Mouse (Mus musculus): ENCODE measurements around the gene Siah3. TPM values are rescaled to one million over a fixed set of nuclear protein-coding genes. Genes with fewer than 3 reads are reported as not detected.
"Not testable (repeated sequence)": the region's sequence is repeated elsewhere in the genome, so short reads cannot be mapped to it uniquely, and the experiment has no call there.

Gene Siah3
- polyA plus RNA-seq, 1 experiment from 2014 or later, result 1.4 TPM

GRCm38 (mm10) chr14:75445948-75446281 lies 9.9 kb upstream of the Siah3 start:
- H3K9ac ChIP-seq (replicated peaks), result peak overlapping the region; percentile 44; the same call in 1 of the 2 replicates
- H3K27me3 ChIP-seq, result no peaks in the 10 kb centered on the region; the same call in 1 of the 2 replicates
- H3K4me2 ChIP-seq (replicated peaks), result peak overlapping the region; percentile 61
- no peak overlapping the region for H3K27ac ChIP-seq (replicated peaks)
- 39% methylated on average over 6 of the region's 6 CpGs for WGBS
- ATAC-seq (ENCODE audit: low FRiP score, low read depth), result peak; percentile 41; the same call in 1 of the 2 replicates
- H3K4me3 ChIP-seq, result peak overlapping the region; percentile 35
- H3K9me3 ChIP-seq, result no peaks in the 10 kb centered on the region
- no peaks in the 10 kb centered on the region for H3K36me3 ChIP-seq
- peaks cover 18% of the 10 kb centered on the region for H3K4me1 ChIP-seq

GRCm38 (mm10) chr14:75446314-75446713 lies 9.5 kb upstream of the Siah3 start:
- H3K27me3 ChIP-seq; H3K4me3 ChIP-seq; H3K36me3 ChIP-seq; ATAC-seq (ENCODE audit: low FRiP score, low read depth); H3K27ac ChIP-seq (replicated peaks); H3K9ac ChIP-seq (replicated peaks); H3K4me2 ChIP-seq (replicated peaks); H3K9me3 ChIP-seq: not testable (repeated sequence)
- H3K4me1 ChIP-seq, result peaks cover 18% of the 10 kb centered on the region

GRCm38 (mm10) chr14:75453906-75454305 lies 1.9 kb upstream of the Siah3 start:
- H3K4me2 ChIP-seq (replicated peaks), result no peak overlapping the region
- peaks cover 5% of the 10 kb centered on the region; the same call in 1 of the 2 replicates for H3K27me3 ChIP-seq
- no peak overlapping the region for H3K9ac ChIP-seq (replicated peaks)
- 77% methylated on average over 4 of the region's 4 CpGs for WGBS
- H3K9me3 ChIP-seq, result no peaks in the 10 kb centered on the region
- H3K4me3 ChIP-seq, result no peak overlapping the region
- ATAC-seq (ENCODE audit: low FRiP score, low read depth), result no peak
- H3K27ac ChIP-seq (replicated peaks), result no peak overlapping the region
- peaks cover 41% of the 10 kb centered on the region for H3K4me1 ChIP-seq
- H3K36me3 ChIP-seq, result no peaks in the 10 kb centered on the region

- H3K27me3 ChIP-seq, result peaks cover 11% of the 10 kb centered on the region; the same call in 1 of the 2 replicates
- no peaks in the 10 kb centered on the region for H3K9me3 ChIP-seq
- H3K27ac ChIP-seq (replicated peaks), result peak overlapping the region; percentile 44; the same call in 1 of the 2 replicates
- H3K4me2 ChIP-seq (replicated peaks), result peak overlapping the region; percentile 87
- peaks cover 49% of the 10 kb centered on the region for H3K4me1 ChIP-seq
- no peak overlapping the region for H3K9ac ChIP-seq (replicated peaks)
- no peaks in the 10 kb centered on the region for H3K36me3 ChIP-seq
- 0 out of 2 replicates have a peak, but pooled peaks have one; percentile 39 for ATAC-seq (ENCODE audit: low FRiP score, low read depth)
- no peak overlapping the region for H3K4me3 ChIP-seq
- 13% methylated on average over 4 of the region's 4 CpGs for WGBS
Measured at GRCm38 (mm10) chr14:75454716-75455115, 1.1 kb upstream of the Siah3 start.

- Histone ChIP-seq H3K27ac (replicated peaks) (peak overlapping the region; percentile 73), H3K4me3 (peak overlapping the region; percentile 50), H3K27me3 (peaks cover 11% of the 10 kb centered on the region; the same call in 1 of the 2 replicates), H3K9ac (replicated peaks) (no peak overlapping the region), H3K36me3 (no peaks in the 10 kb centered on the region), H3K4me2 (replicated peaks) (peak overlapping the region; percentile 87), H3K4me1 (peaks cover 56% of the 10 kb centered on the region), H3K9me3 (no peaks in the 10 kb centered on the region)
- 0 out of 2 replicates have a peak, but pooled peaks have one; percentile 6 for ATAC-seq (ENCODE audit: low FRiP score, low read depth)
- WGBS, result 42% methylated on average over 3 of the region's 3 CpGs
Measured at GRCm38 (mm10) chr14:75455361-75455742, 430 bp upstream of the Siah3 start.

- ATAC-seq (ENCODE audit: low FRiP score, low read depth), result peak; percentile 73
- Histone ChIP-seq H3K27ac (replicated peaks) (peak overlapping the region; percentile 73), H3K4me3 (peak overlapping the region; percentile 50), H3K4me1 (peaks cover 63% of the 10 kb centered on the region), H3K27me3 (peaks cover 11% of the 10 kb centered on the region; the same call in 1 of the 2 replicates), H3K4me2 (replicated peaks) (peak overlapping the region; percentile 87), H3K9me3 (no peaks in the 10 kb centered on the region), H3K9ac (replicated peaks) (peak overlapping the region; percentile 60), H3K36me3 (no peaks in the 10 kb centered on the region)
- WGBS, result 2% methylated on average over 13 of the region's 13 CpGs
Measured at GRCm38 (mm10) chr14:75456489-75457220, 873 bp downstream of the Siah3 start.

GRCm38 (mm10) chr14:75457221-75457600 lies 1.4 kb downstream of the Siah3 start:
- H3K27me3 ChIP-seq, result peaks cover 11% of the 10 kb centered on the region; the same call in 1 of the 2 replicates
- H3K4me1 ChIP-seq, result peaks cover 63% of the 10 kb centered on the region
- peak overlapping the region; percentile 73 for H3K27ac ChIP-seq (replicated peaks)
- no peaks in the 10 kb centered on the region for H3K36me3 ChIP-seq
- H3K4me2 ChIP-seq (replicated peaks), result peak overlapping the region; percentile 87
- H3K9ac ChIP-seq (replicated peaks), result peak overlapping the region; percentile 60
- ATAC-seq (ENCODE audit: low FRiP score, low read depth), result peak; percentile 48
- no peaks in the 10 kb centered on the region for H3K9me3 ChIP-seq
- 18% methylated on average over 8 of the region's 8 CpGs for WGBS
- H3K4me3 ChIP-seq, result peak overlapping the region; percentile 50

GRCm38 (mm10) chr14:75459431-75459830 lies 3.6 kb downstream of the Siah3 start:
- Histone ChIP-seq H3K36me3 (no peaks in the 10 kb centered on the region), H3K27ac (replicated peaks) (no peak overlapping the region), H3K4me1 (peaks cover 56% of the 10 kb centered on the region), H3K4me2 (replicated peaks) (no peak overlapping the region), H3K27me3 (peaks cover 11% of the 10 kb centered on the region; the same call in 1 of the 2 replicates), H3K4me3 (no peak overlapping the region), H3K9me3 (no peaks in the 10 kb centered on the region), H3K9ac (replicated peaks) (no peak overlapping the region)
- WGBS, result 83% methylated on average over 10 of the region's 10 CpGs
- ATAC-seq (ENCODE audit: low FRiP score, low read depth), result no peak

GRCm38 (mm10) chr14:75459991-75460390 lies 4.2 kb downstream of the Siah3 start:
- WGBS, result 40% methylated on average over 3 of the region's 3 CpGs
- Histone ChIP-seq H3K36me3 (no peaks in the 10 kb centered on the region), H3K4me2 (replicated peaks) (no peak overlapping the region), H3K27me3 (peaks cover 11% of the 10 kb centered on the region; the same call in 1 of the 2 replicates), H3K9ac (replicated peaks) (no peak overlapping the region), H3K4me3 (no peak overlapping the region), H3K4me1 (peaks cover 51% of the 10 kb centered on the region), H3K9me3 (no peaks in the 10 kb centered on the region), H3K27ac (replicated peaks) (no peak overlapping the region)
- ATAC-seq (ENCODE audit: low FRiP score, low read depth), result no peak

- H3K9me3 ChIP-seq, result no peaks in the 10 kb centered on the region
- peaks cover 46% of the 10 kb centered on the region for H3K4me1 ChIP-seq
- H3K4me3 ChIP-seq, result no peak overlapping the region
- 51% methylated on average over 3 of the region's 3 CpGs for WGBS
- H3K9ac ChIP-seq (replicated peaks), result no peak overlapping the region
- H3K4me2 ChIP-seq (replicated peaks), result no peak overlapping the region
- H3K36me3 ChIP-seq, result no peaks in the 10 kb centered on the region
- no peak for ATAC-seq (ENCODE audit: low FRiP score, low read depth)
- peaks cover 11% of the 10 kb centered on the region; the same call in 1 of the 2 replicates for H3K27me3 ChIP-seq
- H3K27ac ChIP-seq (replicated peaks), result no peak overlapping the region
Measured at GRCm38 (mm10) chr14:75460436-75460835, 4.7 kb downstream of the Siah3 start.

- Histone ChIP-seq H3K27me3 (0 out of 2 replicates have a peak, but pooled peaks cover 11% of the 10 kb centered on the region), H3K9me3 (no peaks in the 10 kb centered on the region), H3K4me1 (peaks cover 37% of the 10 kb centered on the region), H3K9ac (replicated peaks) (no peak overlapping the region), H3K4me2 (replicated peaks) (no peak overlapping the region), H3K27ac (replicated peaks) (no peak overlapping the region), H3K4me3 (no peak overlapping the region), H3K36me3 (no peaks in the 10 kb centered on the region)
- WGBS, result 87% methylated on average over 4 of the region's 4 CpGs
- ATAC-seq (ENCODE audit: low FRiP score, low read depth), result no peak
Measured at GRCm38 (mm10) chr14:75461770-75462169, 6.0 kb downstream of the Siah3 start.

- Histone ChIP-seq H3K9ac (replicated peaks) (no peak overlapping the region), H3K27ac (replicated peaks) (no peak overlapping the region), H3K9me3 (no peaks in the 10 kb centered on the region), H3K4me2 (replicated peaks) (no peak overlapping the region), H3K27me3 (0 out of 2 replicates have a peak, but pooled peaks cover 11% of the 10 kb centered on the region), H3K4me1 (peaks cover 24% of the 10 kb centered on the region), H3K4me3 (no peak overlapping the region), H3K36me3 (no peaks in the 10 kb centered on the region)
- 90% methylated on average over 4 of the region's 4 CpGs for WGBS
- no peak for ATAC-seq (ENCODE audit: low FRiP score, low read depth)
Measured at GRCm38 (mm10) chr14:75463171-75463570, 7.4 kb downstream of the Siah3 start.

All from midbrain, embryonic 12.5 days (tissue).